Mouse (Mus musculus): ENCODE results near the gene Thap8.
A peak's percentile ranks its signal among the peaks of the same experiment; 100 is the strongest.
"Not testable (repeated sequence)": the region's sequence is repeated elsewhere in the genome, so short reads cannot be mapped to it uniquely, and the experiment has no call there.

Gene Thap8

GRCm38 (mm10) chr7:30279951-30280669 lies at the start of gene Thap8, which contains the start of gene Wdr62:
Thap8 (plus strand) TSS chr7:30280094.
Wdr62 (minus strand) TSS chr7:30280419.
- DNase-seq: peak; percentile 92 to 94

- DNase-seq: no peak
These were observed 48.6 kb upstream of the Thap8 start for GRCm38 (mm10) chr7:30231328-30231668.

DNA sequence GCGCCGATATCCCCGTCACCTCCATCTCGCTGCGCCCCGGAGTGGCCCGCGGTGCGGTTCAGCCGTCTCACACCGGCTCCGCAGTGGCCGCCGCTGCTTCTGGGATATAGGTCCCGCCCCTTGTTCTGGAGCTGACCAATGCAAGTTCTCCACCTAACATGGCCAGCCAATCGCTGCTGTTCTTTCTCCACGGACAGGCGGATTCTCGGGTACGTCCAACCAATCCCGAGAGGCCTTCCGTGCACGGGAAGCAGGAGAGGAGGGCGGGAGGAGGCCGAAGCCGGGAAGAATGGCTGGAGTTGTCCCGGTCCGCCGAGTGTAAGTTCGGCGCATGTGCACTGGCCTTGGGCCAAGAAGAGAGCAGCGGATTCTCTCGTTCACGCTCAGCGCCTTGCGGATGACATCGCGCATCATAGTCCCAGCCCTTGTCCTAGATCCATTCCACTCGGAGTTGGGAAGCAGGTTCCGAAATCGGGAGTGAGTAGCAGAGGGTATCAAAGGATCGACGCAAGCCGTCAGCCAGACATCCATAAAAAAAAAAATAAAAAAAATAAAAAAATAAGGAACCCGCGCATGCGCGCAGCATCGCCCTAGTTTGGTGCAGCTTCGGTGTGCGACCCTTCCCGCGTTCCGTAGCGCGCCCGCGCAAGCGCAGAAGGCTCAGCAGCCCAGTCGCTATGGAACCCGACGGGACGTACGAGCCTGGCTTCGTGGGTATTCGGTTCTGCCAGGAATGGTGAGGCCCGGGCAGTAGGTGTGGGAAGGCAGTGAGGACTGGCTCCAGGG lies 48.0 kb upstream of the Thap8 start, which contains the start of the genes Polr2i and Tbcb:
Polr2i (plus strand) TSS at position 280 of the 786 bp plus-strand sequence.
Tbcb (minus strand) TSS at position 604 of the 786 bp plus-strand sequence.
- peak; percentile 99 for DNase-seq

DNA sequence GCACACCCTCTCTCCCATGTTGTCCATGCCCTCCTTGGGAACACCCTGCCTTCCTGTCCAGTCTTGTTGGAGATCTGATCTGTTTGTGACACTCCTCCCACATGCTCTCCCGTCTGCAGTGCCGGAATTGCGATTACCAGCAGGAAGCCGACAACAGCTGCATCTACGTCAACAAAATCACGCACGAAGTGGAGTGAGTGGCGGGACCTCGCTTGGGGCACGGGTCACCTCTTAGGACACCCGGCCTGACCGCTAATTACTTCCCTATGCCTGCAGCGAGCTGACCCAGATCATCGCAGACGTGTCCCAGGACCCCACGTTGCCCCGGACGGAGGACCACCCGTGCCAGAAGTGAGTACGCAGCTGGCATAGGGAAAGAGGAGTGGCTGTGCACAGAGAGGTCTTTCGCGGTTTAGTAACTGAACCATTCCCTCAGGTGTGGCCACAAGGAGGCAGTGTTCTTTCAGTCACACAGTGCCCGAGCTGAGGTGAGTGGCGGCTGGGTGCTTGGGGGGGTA lies 47.2 kb upstream of the Thap8 start:
- DNase-seq: peak; percentile 66 to 68

DNA sequence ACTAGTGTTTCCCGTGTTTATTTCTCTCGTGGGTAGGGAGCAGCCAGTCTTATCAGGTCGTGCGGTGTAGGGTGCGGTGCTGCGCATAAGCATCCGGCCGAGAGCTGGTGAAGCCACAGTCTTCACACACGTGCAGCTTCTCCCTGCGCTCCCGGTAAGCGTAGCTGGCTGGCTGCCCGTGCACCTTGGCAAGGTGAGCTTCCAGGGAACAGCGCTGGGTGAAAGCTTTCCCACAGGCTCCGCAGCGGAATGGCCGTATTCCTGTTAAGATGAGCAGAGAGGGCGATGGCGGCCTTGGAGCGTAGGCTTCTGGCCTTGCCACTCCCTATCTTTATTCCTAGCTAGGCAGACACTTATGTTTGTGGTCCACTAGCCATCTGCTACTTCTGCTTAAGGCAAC lies 46.5 kb upstream of the Thap8 start:
- no peak for DNase-seq

DNA sequence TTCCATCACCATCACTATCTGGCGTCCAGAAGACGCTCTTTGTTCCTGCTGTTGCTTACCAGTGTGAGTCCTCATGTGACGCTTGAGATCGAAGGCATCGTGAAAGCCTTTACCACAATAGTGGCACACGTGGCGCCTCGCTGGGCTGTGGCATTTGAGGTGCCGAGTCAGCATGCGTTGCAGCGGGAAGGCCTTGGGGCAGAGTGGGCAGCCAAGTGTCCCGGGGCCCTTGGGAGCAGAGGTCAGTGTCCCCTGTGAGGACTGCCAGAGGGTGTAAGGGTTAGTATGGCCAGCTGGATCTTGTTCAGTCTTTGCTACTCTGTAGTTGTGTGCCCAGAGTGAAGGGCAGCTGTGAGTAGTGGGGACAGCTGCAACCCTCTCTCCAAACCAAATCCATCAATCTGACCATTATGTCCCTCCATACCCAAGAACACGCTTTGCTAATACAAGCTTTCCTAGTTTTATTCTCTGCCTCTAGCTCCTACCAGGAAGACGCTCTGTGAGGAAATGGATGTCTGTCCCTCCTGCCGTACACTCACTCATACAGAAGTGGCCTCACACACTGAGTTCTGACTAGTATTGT lies 45.5 kb upstream of the Thap8 start:
- DNase-seq: peak; percentile 21 to 23

GRCm38 (mm10) chr7:30235091-30235490 lies 44.8 kb upstream of the Thap8 start:
- DNase-seq: no peak

DNA sequence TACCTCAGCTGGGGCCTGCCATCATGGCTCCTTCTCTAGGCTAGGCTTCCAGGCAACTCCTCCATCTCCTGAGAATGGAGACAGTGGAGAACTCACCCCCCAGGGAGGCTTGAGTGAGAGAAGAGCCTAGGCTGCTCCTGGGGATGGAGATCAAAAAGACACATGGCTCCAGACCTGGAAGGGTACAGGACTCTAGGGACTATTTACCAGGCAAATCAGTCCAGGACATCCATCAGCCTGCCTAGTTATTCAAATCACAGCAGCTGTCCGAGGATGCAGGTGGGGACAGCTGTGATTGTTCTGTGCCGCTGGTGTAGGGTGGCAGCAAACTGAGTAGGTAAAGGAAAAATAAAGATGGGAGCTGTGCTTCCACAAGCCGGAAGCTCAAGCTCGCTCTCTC lies 44.3 kb upstream of the Thap8 start, which contains the start of gene Ovol3:
Ovol3 (minus strand) TSS at position 101 of the 400 bp plus-strand sequence.
- DNase-seq: no peak

GRCm38 (mm10) chr7:30237374-30237773 lies 42.5 kb upstream of the Thap8 start:
- not testable (repeated sequence) for DNase-seq

GRCm38 (mm10) chr7:30251956-30252954 lies 27.6 kb upstream of the Thap8 start:
- DNase-seq: peak; percentile 57 to 70

DNA sequence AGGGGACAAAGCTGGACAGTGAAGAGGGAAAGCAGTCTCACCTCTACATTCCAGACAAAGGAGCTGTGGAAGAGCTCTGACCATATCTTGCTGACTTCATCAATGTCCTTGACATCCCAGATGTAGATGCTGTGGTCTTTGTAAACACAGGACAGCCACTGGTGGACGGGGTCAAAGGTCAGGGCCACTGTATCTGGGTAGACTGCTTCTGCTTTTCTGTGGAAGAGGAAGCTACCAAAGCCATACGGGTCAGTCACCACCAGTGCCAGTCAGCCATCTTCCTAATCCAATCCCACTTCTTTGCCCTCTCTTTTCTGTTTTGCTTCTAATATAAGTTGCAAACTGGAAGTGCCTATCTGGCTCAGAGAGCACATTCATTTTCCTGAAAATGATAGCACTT lies 14.9 kb upstream of the Thap8 start:
- DNase-seq: peak in 1 of 2 experiments; percentile 23

DNA sequence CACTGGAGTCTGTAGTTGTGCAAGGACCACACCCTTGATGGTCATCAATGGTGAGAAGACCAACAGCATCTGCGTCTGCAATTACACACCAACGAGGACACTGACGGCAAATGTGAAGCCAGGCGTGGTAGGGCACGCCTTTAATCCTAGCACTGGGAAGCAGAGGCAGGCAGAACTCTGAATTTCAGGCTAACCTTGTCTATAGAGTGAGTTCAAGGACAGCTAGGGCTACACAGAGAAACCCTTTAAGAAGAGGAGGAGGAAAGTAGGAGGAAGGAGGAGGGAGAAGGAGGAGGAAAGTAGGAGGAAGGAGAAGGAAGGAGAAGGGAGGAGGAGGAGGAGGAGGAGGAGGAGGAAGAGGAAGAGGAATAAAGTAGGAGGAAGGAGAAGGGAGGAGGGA lies 14.4 kb upstream of the Thap8 start:
- DNase-seq: no peak

GRCm38 (mm10) chr7:30265935-30266334 lies 14.0 kb upstream of the Thap8 start:
- DNase-seq: no peak

DNA sequence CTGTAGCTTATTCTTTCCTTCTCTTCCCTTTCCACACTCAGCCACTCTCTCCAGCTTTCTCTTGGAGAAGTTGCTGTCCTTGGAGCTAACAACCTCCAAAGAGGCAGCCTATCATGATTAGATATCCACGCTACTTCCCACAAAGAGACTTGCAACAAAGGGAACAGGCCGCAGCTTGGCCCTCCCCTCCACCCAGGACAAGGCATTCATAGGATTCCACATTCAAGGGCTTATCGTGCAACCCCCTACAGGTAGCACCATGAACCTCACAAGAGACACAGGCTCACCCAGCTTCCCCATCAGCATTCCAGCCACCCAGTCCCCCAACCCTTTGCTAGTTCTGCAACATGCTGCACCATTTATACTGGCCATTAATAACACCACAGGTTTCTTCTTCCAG lies 13.1 kb upstream of the Thap8 start:
- DNase-seq: no peak

GRCm38 (mm10) chr7:30269641-30270040 lies 10.3 kb upstream of the Thap8 start:
- no peak for DNase-seq

GRCm38 (mm10) chr7:30274383-30274782 lies 5.5 kb upstream of the Thap8 start:
- DNase-seq: no peak

DNA sequence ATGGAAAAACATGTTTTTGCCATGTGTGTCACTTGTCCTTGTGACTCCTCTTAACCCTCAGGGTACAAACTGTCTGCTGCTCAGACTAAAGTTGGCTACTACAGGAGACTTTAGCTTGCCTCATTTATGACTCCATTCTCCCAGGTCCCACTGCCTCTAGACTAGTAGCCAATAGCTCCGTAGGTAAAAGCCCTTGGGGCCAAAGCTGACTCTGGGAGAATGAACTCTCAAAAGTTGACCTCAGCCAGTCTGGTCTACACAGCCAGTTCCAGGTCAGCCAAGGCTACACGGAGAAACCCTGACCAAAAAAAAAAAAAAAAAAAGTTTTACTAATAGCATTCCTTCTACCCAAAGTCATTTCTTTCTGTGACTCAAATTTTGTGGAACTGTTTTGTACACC lies 983 bp upstream of the Thap8 start:
- no peak for DNase-seq

GRCm38 (mm10) chr7:30279536-30279935 lies 358 bp upstream of the Thap8 start:
- no peak for DNase-seq

GRCm38 (mm10) chr7:30280670-30281138 lies 810 bp downstream of the Thap8 start:
- peak; percentile 90 to 93 for DNase-seq

- DNase-seq: no peak
These were observed 1.6 kb downstream of the Thap8 start for GRCm38 (mm10) chr7:30281522-30281921.

- no peak for DNase-seq
These were observed 2.8 kb downstream of the Thap8 start for GRCm38 (mm10) chr7:30282740-30283139.

Measured in lung, adult 18-20 months (tissue).